In genomic region chrX:143932958-143933357, GRCm38 (mm10) we compare ENCODE assay signal across 10 mouse cellular contexts. TPM values are rescaled to one million over a fixed set of nuclear protein-coding genes. Genes with fewer than 3 reads are reported as not detected.
DNase-seq lines count a peak whose midpoint lies in the region; ATAC-seq and TF ChIP-seq lines count a peak whose summit lies in the region.
"Had no signal": no experiment of that assay in that cellular context is flagged by ENCODE, and none has a peak within 500 bp of the region (broad histone marks: within the 10 kb centered on the region; RNA-seq: fewer than 3 reads in every experiment).

Dcx (minus strand) TSS chrX:143933311.

- peaks cover 44% of the 10 kb centered on the region for H3K27me3 ChIP-seq in embryonic facial prominence, embryonic 10.5 days (replicated peaks; ENCODE audit: low read depth, poor library complexity, severe bottlenecking)
- no peaks in the 10 kb centered on the region for H3K27me3 ChIP-seq in hindbrain, postnatal 0 days (ENCODE audit: insufficient read depth, low read length)
- peaks cover 60% of the 10 kb centered on the region for H3K27me3 ChIP-seq in midbrain, embryonic 10.5 days (ENCODE audit: low read depth, poor library complexity, severe bottlenecking)
- H3K27me3 ChIP-seq in heart, embryonic 11.5 days (ENCODE audit: control insufficient read depth, insufficient read depth, low read length), result no peaks in the 10 kb centered on the region
- no peaks in the 10 kb centered on the region for H3K27me3 ChIP-seq in intestine, embryonic 16.5 days (replicated peaks; ENCODE audit: control insufficient read depth, insufficient read depth, low read length)

- peak; percentile 80 for DNase-seq in brain, adult 2 months (ENCODE audit: low read depth, low spot score)
- DNase-seq in embryonic facial prominence, embryonic 10.5 days (ENCODE audit: low spot score), result no peak
- DNase-seq in hindbrain, postnatal 0 days (ENCODE audit: low spot score), result peak; percentile 75
- peak; percentile 11 for DNase-seq in midbrain, embryonic 10.5 days (ENCODE audit: low spot score)
- no peak for DNase-seq in thymus, postnatal 10 days (ENCODE audit: low spot score in 2 of 2)
- DNase-seq in adrenal gland, adult 18-20 months (ENCODE audit: low spot score in 2 of 2), result no peak
- DNase-seq: thymus, postnatal 36 days had no signal

- 0 out of 2 replicates have a peak within 1 kb of the TSS, but pooled peaks have one; percentile 6 for H3K27ac ChIP-seq in embryonic facial prominence, embryonic 10.5 days (replicated peaks)
- peak within 1 kb of the TSS; percentile 70 for H3K27ac ChIP-seq in hindbrain, postnatal 0 days
- peak within 1 kb of the TSS; percentile 75 for H3K27ac ChIP-seq in midbrain, embryonic 10.5 days (replicated peaks)
- no peak within 1 kb of the TSS for H3K27ac ChIP-seq in heart, embryonic 11.5 days (ENCODE audit: low read depth, low read length)
- H3K27ac ChIP-seq in intestine, embryonic 16.5 days (ENCODE audit: low read length), result no peak within 1 kb of the TSS

- H3K9me3 ChIP-seq in embryonic facial prominence, embryonic 10.5 days, result no peaks in the 10 kb centered on the region
- H3K9me3 ChIP-seq in hindbrain, postnatal 0 days (ENCODE audit: low read length), result no peaks in the 10 kb centered on the region
- no peaks in the 10 kb centered on the region for H3K9me3 ChIP-seq in midbrain, embryonic 10.5 days (replicated peaks)
- no peaks in the 10 kb centered on the region for H3K9me3 ChIP-seq in heart, embryonic 11.5 days (replicated peaks; ENCODE audit: control insufficient read depth, low read length)
- H3K9me3 ChIP-seq in intestine, embryonic 16.5 days (ENCODE audit: control insufficient read depth, low read length), result no peaks in the 10 kb centered on the region

- peak within 1 kb of the TSS; percentile 23 for H3K4me3 ChIP-seq in embryonic facial prominence, embryonic 10.5 days
- H3K4me3 ChIP-seq in hindbrain, postnatal 0 days (ENCODE audit: low read length), result peak within 1 kb of the TSS; percentile 37
- H3K4me3 ChIP-seq in midbrain, embryonic 10.5 days, result peak within 1 kb of the TSS; percentile 39
- H3K4me3 ChIP-seq in heart, embryonic 11.5 days (ENCODE audit: low read depth, low read length), result no peak within 1 kb of the TSS
- no peak within 1 kb of the TSS for H3K4me3 ChIP-seq in intestine, embryonic 16.5 days (ENCODE audit: low read length)
- H3K4me3 ChIP-seq: erythroblast, embryonic 14.5 days had no signal

- ATAC-seq in hindbrain, postnatal 0 days, result peak; percentile 79
- ATAC-seq in heart, embryonic 11.5 days (replicated peaks; ENCODE audit: insufficient number of reproducible peaks, low FRiP score, low TSS enrichment), result no peak
- ATAC-seq in intestine, embryonic 16.5 days, result no peak

- H3K4me2 ChIP-seq in hindbrain, postnatal 0 days (ENCODE audit: low read depth, low read length), result peak within 1 kb of the TSS; percentile 51
- no peak within 1 kb of the TSS for H3K4me2 ChIP-seq in heart, embryonic 11.5 days
- no peak within 1 kb of the TSS for H3K4me2 ChIP-seq in intestine, embryonic 16.5 days (ENCODE audit: low read depth, low read length)

- no peak for TF ChIP-seq CTCF in hindbrain, postnatal 0 days (IDR thresholded peaks at IDR 0.05; ENCODE audit: low read depth)

- 56% methylated on average over 8 of the region's 8 CpGs for WGBS in embryonic facial prominence, embryonic 10.5 days
- WGBS in hindbrain, postnatal 0 days, result 37% methylated on average over 8 of the region's 8 CpGs
- 53% methylated on average over 8 of the region's 8 CpGs for WGBS in midbrain, embryonic 10.5 days
- 46% methylated on average over 8 of the region's 8 CpGs for WGBS in heart, embryonic 11.5 days (ENCODE audit: insufficient replicate concordance)
- 42% methylated on average over 8 of the region's 8 CpGs for WGBS in intestine, embryonic 16.5 days

- H3K9ac ChIP-seq in hindbrain, postnatal 0 days (replicated peaks; ENCODE audit: low read length), result peak within 1 kb of the TSS; percentile 58
- no peak within 1 kb of the TSS for H3K9ac ChIP-seq in heart, embryonic 11.5 days (ENCODE audit: low read depth, low read length)
- no peak within 1 kb of the TSS for H3K9ac ChIP-seq in intestine, embryonic 16.5 days (ENCODE audit: low read depth, low read length)

- no peaks in the 10 kb centered on the region for H3K4me1 ChIP-seq in embryonic facial prominence, embryonic 10.5 days
- 0 out of 2 replicates have a peak, but pooled peaks cover 3% of the 10 kb centered on the region for H3K4me1 ChIP-seq in hindbrain, postnatal 0 days (ENCODE audit: insufficient read depth, low read length)
- H3K4me1 ChIP-seq in midbrain, embryonic 10.5 days, result peaks cover 7% of the 10 kb centered on the region; the same call in 1 of the 2 replicates
- H3K4me1 ChIP-seq in heart, embryonic 11.5 days (ENCODE audit: control insufficient read depth, insufficient read depth, low read length), result no peaks in the 10 kb centered on the region
- H3K4me1 ChIP-seq in intestine, embryonic 16.5 days (ENCODE audit: control insufficient read depth, insufficient read depth, low read length), result no peaks in the 10 kb centered on the region

- H3K36me3 ChIP-seq in embryonic facial prominence, embryonic 10.5 days (replicated peaks), result no peaks in the 10 kb centered on the region
- H3K36me3 ChIP-seq in hindbrain, postnatal 0 days (ENCODE audit: insufficient read depth, low read length), result no peaks in the 10 kb centered on the region
- H3K36me3 ChIP-seq in midbrain, embryonic 10.5 days, result no peaks in the 10 kb centered on the region
- no peaks in the 10 kb centered on the region for H3K36me3 ChIP-seq in heart, embryonic 11.5 days (ENCODE audit: control insufficient read depth, insufficient read depth, low read length)
- no peaks in the 10 kb centered on the region for H3K36me3 ChIP-seq in intestine, embryonic 16.5 days (ENCODE audit: control insufficient read depth, insufficient read depth, low read length)

RNA-seq across cellular contexts. Expression of gene Dcx, which starts in this region (rescaled TPM):
- 14.1 and 17.1 TPM in 2 replicates for polyA plus RNA-seq in embryonic facial prominence, embryonic 10.5 days (2016; fragmentation: Nextera tagmentation; extraction: Ambion mirVana)
- total RNA-seq in hindbrain, postnatal 0 days (2014; rRNA removed), result 178 and 200 TPM in 2 replicates
- polyA plus RNA-seq in hindbrain, postnatal 0 days (2015; fragmentation: Nextera tagmentation; extraction: Ambion mirVana), result 103 and 120 TPM in 2 replicates
- 23.3 and 53.1 TPM in 2 replicates for polyA plus RNA-seq in midbrain, embryonic 10.5 days (2016; fragmentation: Nextera tagmentation; extraction: Ambion mirVana)
- polyA plus RNA-seq in heart, embryonic 11.5 days (2014; fragmentation: Nextera tagmentation; extraction: Ambion mirVana), result 1.2 and 1.3 TPM in 2 replicates
- polyA plus RNA-seq in intestine, embryonic 16.5 days (2015; fragmentation: Nextera tagmentation; extraction: Ambion mirVana), result 1.8 and 2.1 TPM in 2 replicates
- total RNA-seq in adrenal gland, adult 18-20 months (2021), result under 1 TPM; 0.23 to 0.35 TPM
- polyA plus RNA-seq: erythroblast, embryonic 14.5 days had no signal

Comparison
In these comparisons a context has a peak if more than half of its experiments do, and no peak if none do; other contexts are left out.
1. RNA of gene Dcx (total RNA-seq): 178 to 200 TPM in hindbrain, postnatal 0 days; 0.23 to 0.35 TPM in adrenal gland, adult 18-20 months; every median in the first group is over 100 times any median in the second.
2. DNase-seq: peak in brain, adult 2 months (single experiment), hindbrain, postnatal 0 days (single experiment) and midbrain, embryonic 10.5 days (single experiment); none in embryonic facial prominence, embryonic 10.5 days (single experiment), thymus, postnatal 10 days (0 of 2) and adrenal gland, adult 18-20 months (0 of 2).
3. H3K27ac ChIP-seq: peak in embryonic facial prominence, embryonic 10.5 days (single experiment), hindbrain, postnatal 0 days (single experiment) and midbrain, embryonic 10.5 days (single experiment); none in heart, embryonic 11.5 days (single experiment) and intestine, embryonic 16.5 days (single experiment).
4. H3K4me3 ChIP-seq: peak in embryonic facial prominence, embryonic 10.5 days (single experiment), hindbrain, postnatal 0 days (single experiment) and midbrain, embryonic 10.5 days (single experiment); none in heart, embryonic 11.5 days (single experiment) and intestine, embryonic 16.5 days (single experiment).